Mouse (Mus musculus) thymus, postnatal 14 days (tissue): ENCODE results near the gene E2f8.

Experiments
- DNase-seq: peaks from one replicate; pipeline ENCODE4 v3.0.0; 2021

The E2f8 gene

GRCm38 (mm10) chr7:48851529-48852104 lies 29.8 kb downstream of the E2f8 start:
- DNase-seq, result no peak

- DNase-seq, result no peak
Observed at GRCm38 (mm10) chr7:48847820-48848650, 33.4 kb downstream of the E2f8 start, which contains the start of gene Csrp3. Gene Csrp3 (minus strand): TSS chr7:48848033.

- DNase-seq, result no peak
Observed at GRCm38 (mm10) chr7:48846755-48847154, 34.6 kb downstream of the E2f8 start.

GRCm38 (mm10) chr7:48845213-48845973 lies 36.0 kb downstream of the E2f8 start:
- no peak for DNase-seq

GRCm38 (mm10) chr7:48843541-48843940 lies 37.9 kb downstream of the E2f8 start:
- DNase-seq, result no peak

GRCm38 (mm10) chr7:48842353-48842752 lies 39.0 kb downstream of the E2f8 start:
- DNase-seq, result no peak

- DNase-seq, result no peak
Observed at GRCm38 (mm10) chr7:48841538-48841937, 39.9 kb downstream of the E2f8 start.

GRCm38 (mm10) chr7:48840545-48840944 lies 40.9 kb downstream of the E2f8 start:
- DNase-seq, result no peak

GRCm38 (mm10) chr7:48838434-48838833 lies 43.0 kb downstream of the E2f8 start:
- peak; percentile 6 for DNase-seq

GRCm38 (mm10) chr7:48836949-48837348 lies 44.4 kb downstream of the E2f8 start:
- no peak for DNase-seq

GRCm38 (mm10) chr7:48834989-48835626 lies 46.3 kb downstream of the E2f8 start:
- no peak for DNase-seq

GRCm38 (mm10) chr7:48834371-48834970 lies 46.9 kb downstream of the E2f8 start:
- DNase-seq, result no peak

GRCm38 (mm10) chr7:48832735-48833134 lies 48.7 kb downstream of the E2f8 start:
- DNase-seq, result no peak

- DNase-seq, result no peak
Observed at GRCm38 (mm10) chr7:48830395-48830794, 51.0 kb downstream of the E2f8 start.

- no peak for DNase-seq
Observed at GRCm38 (mm10) chr7:48829177-48829910, 52.1 kb downstream of the E2f8 start.

- no peak for DNase-seq
Observed at GRCm38 (mm10) chr7:48825170-48825569, 56.2 kb downstream of the E2f8 start.

GRCm38 (mm10) chr7:48824671-48825070 lies 56.7 kb downstream of the E2f8 start:
- DNase-seq, result no peak

- no peak for DNase-seq
Observed at GRCm38 (mm10) chr7:48823621-48824020, 57.8 kb downstream of the E2f8 start.

- no peak for DNase-seq
Observed at GRCm38 (mm10) chr7:48821654-48822053, 59.7 kb downstream of the E2f8 start.
